Mouse (Mus musculus): ENCODE measurements around the gene Hist1h3d.

DNA sequence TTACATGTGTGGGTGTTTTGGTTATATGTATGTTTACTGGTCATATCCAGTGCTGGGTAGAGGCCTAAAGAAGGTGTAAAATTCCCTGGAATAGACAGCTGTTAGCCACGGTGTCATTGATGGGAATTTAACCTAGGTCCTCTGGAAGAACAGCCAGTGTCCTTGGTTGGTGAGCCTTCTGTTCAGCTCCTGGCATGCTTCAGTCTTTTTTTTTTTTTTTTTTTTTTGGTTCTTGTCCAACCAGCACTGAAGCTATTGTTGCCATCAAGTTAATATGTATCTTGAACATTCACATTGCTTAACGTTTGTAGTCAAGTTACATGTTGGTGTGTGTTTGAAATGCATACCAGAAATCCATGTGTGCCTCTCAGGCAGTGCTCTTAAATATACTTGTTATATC is 11.1 kb upstream of the Hist1h3d start:
- TF ChIP-seq CTCF (IDR thresholded peaks at IDR 0.05; ENCODE audit: low read depth, low read length), result no peak
- TF ChIP-seq GATA2 (IDR thresholded peaks at IDR 0.05; ENCODE audit: borderline replicate concordance, low read depth, low read length), result no peak
- no peak for TF ChIP-seq GATA1 (IDR thresholded peaks at IDR 0.05; ENCODE audit: borderline replicate concordance, low read length)
- no peak for TF ChIP-seq TAL1 (conservative IDR thresholded peaks at IDR 0.05; ENCODE audit: low read depth, low read length)
